Comparison of ENCODE assay signal across 21 mouse cellular contexts in genomic region chr8:3522007-3522697, GRCm38 (mm10). TPM values are rescaled to one million over a fixed set of nuclear protein-coding genes. Genes with fewer than 3 reads are reported as not detected.
DNase-seq lines count a peak whose midpoint lies in the region; ATAC-seq and TF ChIP-seq lines count a peak whose summit lies in the region.
"Had no signal": no experiment of that assay in that cellular context is flagged by ENCODE, and none has a peak within 500 bp of the region (broad histone marks: within the 10 kb centered on the region; RNA-seq: fewer than 3 reads in every experiment).

No protein-coding gene starts in this region.

- peak; percentile 56; the same call in 1 of the 2 replicates for ATAC-seq in lung, embryonic 15.5 days (ENCODE audit: borderline replicate concordance, extremely low read depth, low FRiP score, low TSS enrichment)
- peak; percentile 93 for ATAC-seq in megakaryocyte progenitor cell, adult 5-6 weeks (replicated peaks; ENCODE audit: poor library complexity)
- ATAC-seq in stomach, postnatal 0 days (ENCODE audit: low FRiP score, low TSS enrichment) = 0 out of 2 replicates have a peak, but pooled peaks have one; percentile 17
- no peak for ATAC-seq in CD4-positive, CD25-positive, alpha-beta regulatory T cell, adult 4 months
- ATAC-seq: hindbrain, postnatal 0 days had no signal

- no peaks in the 10 kb centered on the region for H3K27me3 ChIP-seq in lung, embryonic 15.5 days
- no peaks in the 10 kb centered on the region for H3K27me3 ChIP-seq in stomach, postnatal 0 days (ENCODE audit: control insufficient read depth, insufficient read depth, low read length)

- H3K36me3 ChIP-seq in lung, embryonic 15.5 days = peaks cover 44% of the 10 kb centered on the region
- peaks cover 19% of the 10 kb centered on the region for H3K36me3 ChIP-seq in stomach, postnatal 0 days (ENCODE audit: control insufficient read depth, insufficient read depth, low read length)

- TF ChIP-seq EP300 in stomach, postnatal 0 days (optimal IDR thresholded peaks at IDR 0.05) = no peak

- WGBS in lung, embryonic 15.5 days = 90% methylated on average over 13 of the region's 13 CpGs
- 90% methylated on average over 13 of the region's 13 CpGs for WGBS in stomach, postnatal 0 days

- H3K4me1 ChIP-seq in lung, embryonic 15.5 days = 0 out of 2 replicates have a peak, but pooled peaks cover 8% of the 10 kb centered on the region
- H3K4me1 ChIP-seq in stomach, postnatal 0 days (replicated peaks; ENCODE audit: control insufficient read depth, insufficient read depth) = 0 out of 2 replicates have a peak, but pooled peaks cover under 1% of the 10 kb centered on the region

- no peak overlapping the region for H3K4me2 ChIP-seq in lung, embryonic 15.5 days
- no peak overlapping the region for H3K4me2 ChIP-seq in stomach, postnatal 0 days (replicated peaks; ENCODE audit: low read depth)

- H3K9me3 ChIP-seq in lung, embryonic 15.5 days = no peaks in the 10 kb centered on the region
- no peaks in the 10 kb centered on the region for H3K9me3 ChIP-seq in stomach, postnatal 0 days (ENCODE audit: control insufficient read depth, low read length)
- H3K9me3 ChIP-seq: heart, embryonic 10.5 days had no signal

- no peak overlapping the region for H3K27ac ChIP-seq in lung, embryonic 15.5 days
- H3K27ac ChIP-seq in stomach, postnatal 0 days (replicated peaks) = no peak overlapping the region
- H3K27ac ChIP-seq: heart, embryonic 10.5 days; hindbrain, postnatal 0 days had no signal

- TF ChIP-seq CTCF in stomach, postnatal 0 days (IDR thresholded peaks at IDR 0.05; ENCODE audit: low read depth) = no peak

- H3K4me3 ChIP-seq in lung, embryonic 15.5 days = no peak overlapping the region
- no peak overlapping the region for H3K4me3 ChIP-seq in stomach, postnatal 0 days (ENCODE audit: low read depth, low read length)
- H3K4me3 ChIP-seq: heart, embryonic 10.5 days had no signal

- no peak for DNase-seq in lung, postnatal 4 days
- DNase-seq in liver = peak; percentile 87
- no peak for DNase-seq in stomach, postnatal 0 days (ENCODE audit: low spot score)
- DNase-seq in right cerebral cortex, postnatal 4 days = no peak
- DNase-seq in layer of hippocampus, postnatal 25 days (ENCODE audit: extremely low spot score in 1 of 2, low spot score in 1 of 2) = no peak
- DNase-seq: adrenal gland, adult 2 months; cerebellum, adult 9-10 months; gastrocnemius, postnatal 14 days; heart, postnatal 36 days; kidney, adult 9 months; lung, postnatal 36 days; midbrain, embryonic 14.5 days; thymus, postnatal 36 days had no signal

- no peak overlapping the region for H3K9ac ChIP-seq in lung, embryonic 15.5 days
- H3K9ac ChIP-seq in stomach, postnatal 0 days (ENCODE audit: low read length) = no peak overlapping the region

RNA-seq across cellular contexts. Expression of gene Pnpla6, which starts 7.0 kb away (rescaled TPM):
- 21.7 and 29.9 TPM in 2 replicates for polyA plus RNA-seq in lung, embryonic 15.5 days (2015; fragmentation: Nextera tagmentation; extraction: Ambion mirVana)
- total RNA-seq in megakaryocyte progenitor cell, adult 5-6 weeks (2015) = 13.8 and 16.8 TPM in 2 replicates
- 14.0 and 17.7 TPM in 2 replicates for total RNA-seq in megakaryocyte progenitor cell, adult 5-6 weeks (2017)
- 15.4 and 16.0 TPM in 2 replicates for polyA plus RNA-seq in stomach, postnatal 0 days (2015; fragmentation: Nextera tagmentation; extraction: Ambion mirVana)
- polyA plus RNA-seq in CD4-positive, CD25-positive, alpha-beta regulatory T cell, adult 4 months (2017; shearing (Covaris generic)) = 10 to 100 TPM; 26.1 to 43.7 TPM
- total RNA-seq in layer of hippocampus, postnatal 25 days (2021) = 10 to 100 TPM; 59.1 to 77.1 TPM

RNA-seq across cellular contexts. Expression of gene Mcoln1, which starts 21.9 kb away (rescaled TPM):
- polyA plus RNA-seq in lung, embryonic 15.5 days (2015; fragmentation: Nextera tagmentation; extraction: Ambion mirVana) = 45.7 and 50.7 TPM in 2 replicates
- 13.6 and 20.5 TPM in 2 replicates for total RNA-seq in megakaryocyte progenitor cell, adult 5-6 weeks (2015)
- 20.1 and 23.0 TPM in 2 replicates for total RNA-seq in megakaryocyte progenitor cell, adult 5-6 weeks (2017)
- polyA plus RNA-seq in stomach, postnatal 0 days (2015; fragmentation: Nextera tagmentation; extraction: Ambion mirVana) = 24.7 and 28.4 TPM in 2 replicates
- polyA plus RNA-seq in CD4-positive, CD25-positive, alpha-beta regulatory T cell, adult 4 months (2017; shearing (Covaris generic)) = 10 to 100 TPM; 16.1 to 18.6 TPM
- 10 to 100 TPM; 72.7 to 85.3 TPM for total RNA-seq in layer of hippocampus, postnatal 25 days (2021)

RNA-seq across cellular contexts. Expression of gene Zfp358, which starts 29.2 kb away (rescaled TPM):
- 44.6 and 45.2 TPM in 2 replicates for polyA plus RNA-seq in lung, embryonic 15.5 days (2015; fragmentation: Nextera tagmentation; extraction: Ambion mirVana)
- 9.3 and 12.3 TPM in 2 replicates for total RNA-seq in megakaryocyte progenitor cell, adult 5-6 weeks (2015)
- 4.6 and 7.0 TPM in 2 replicates for total RNA-seq in megakaryocyte progenitor cell, adult 5-6 weeks (2017)
- 19.1 and 21.3 TPM in 2 replicates for polyA plus RNA-seq in stomach, postnatal 0 days (2015; fragmentation: Nextera tagmentation; extraction: Ambion mirVana)
- 1 to 10 TPM; 1.0 to 1.6 TPM for polyA plus RNA-seq in CD4-positive, CD25-positive, alpha-beta regulatory T cell, adult 4 months (2017; shearing (Covaris generic))
- total RNA-seq in layer of hippocampus, postnatal 25 days (2021) = 10 to 100 TPM; 29.0 to 32.5 TPM

RNA-seq across cellular contexts. Expression of gene C330021F23Rik, which starts 45.6 kb away (rescaled TPM):
- 0.77 and 1.1 TPM in 2 replicates for polyA plus RNA-seq in lung, embryonic 15.5 days (2015; fragmentation: Nextera tagmentation; extraction: Ambion mirVana)
- 1.0 TPM in 1 of 2 replicates, not detected in the other for total RNA-seq in megakaryocyte progenitor cell, adult 5-6 weeks (2015)
- total RNA-seq in megakaryocyte progenitor cell, adult 5-6 weeks (2017) = not detected in 2 replicates
- 0.18 and 0.38 TPM in 2 replicates for polyA plus RNA-seq in stomach, postnatal 0 days (2015; fragmentation: Nextera tagmentation; extraction: Ambion mirVana)
- 1 to 10 TPM in 1 of 2 experiments, not detected in 1; 1.4 TPM for polyA plus RNA-seq in CD4-positive, CD25-positive, alpha-beta regulatory T cell, adult 4 months (2017; shearing (Covaris generic))
- not detected for total RNA-seq in layer of hippocampus, postnatal 25 days (2021)
- total RNA-seq: adrenal gland, adult 2 months; gastrocnemius, postnatal 14 days; heart, postnatal 36 days; layer of hippocampus, adult 18-20 months; left cerebral cortex, adult 8-10 months had no signal
- polyA plus RNA-seq: adrenal gland, adult 2 months; testis, adult 2 months had no signal

RNA-seq across cellular contexts. Expression of gene Tex45, which starts 51.5 kb away (rescaled TPM):
- not detected in 2 replicates for polyA plus RNA-seq in lung, embryonic 15.5 days (2015; fragmentation: Nextera tagmentation; extraction: Ambion mirVana)
- 0.17 TPM in 1 of 2 replicates, not detected in the other for total RNA-seq in megakaryocyte progenitor cell, adult 5-6 weeks (2015)
- 0.21 TPM in 1 of 2 replicates, not detected in the other for total RNA-seq in megakaryocyte progenitor cell, adult 5-6 weeks (2017)
- 0.46 and 1.1 TPM in 2 replicates for polyA plus RNA-seq in stomach, postnatal 0 days (2015; fragmentation: Nextera tagmentation; extraction: Ambion mirVana)
- not detected for polyA plus RNA-seq in CD4-positive, CD25-positive, alpha-beta regulatory T cell, adult 4 months (2017; shearing (Covaris generic))
- under 1 TPM; 0.23 to 0.30 TPM for total RNA-seq in layer of hippocampus, postnatal 25 days (2021)
- total RNA-seq: gastrocnemius, postnatal 14 days; heart, postnatal 36 days had no signal
- polyA plus RNA-seq: heart, embryonic 10.5 days had no signal
